Mouse (Mus musculus) cerebellum, postnatal 4 days (tissue): ENCODE data around the gene Ryr1.

Experiments
- DNase-seq, 2 experiments: peaks; one replicate each; pipeline ENCODE4 v3.0.0; 2022; ENCODE audit warnings: low spot score in 2 of 2, mixed read lengths in 1 of 2

Gene Ryr1

DNA sequence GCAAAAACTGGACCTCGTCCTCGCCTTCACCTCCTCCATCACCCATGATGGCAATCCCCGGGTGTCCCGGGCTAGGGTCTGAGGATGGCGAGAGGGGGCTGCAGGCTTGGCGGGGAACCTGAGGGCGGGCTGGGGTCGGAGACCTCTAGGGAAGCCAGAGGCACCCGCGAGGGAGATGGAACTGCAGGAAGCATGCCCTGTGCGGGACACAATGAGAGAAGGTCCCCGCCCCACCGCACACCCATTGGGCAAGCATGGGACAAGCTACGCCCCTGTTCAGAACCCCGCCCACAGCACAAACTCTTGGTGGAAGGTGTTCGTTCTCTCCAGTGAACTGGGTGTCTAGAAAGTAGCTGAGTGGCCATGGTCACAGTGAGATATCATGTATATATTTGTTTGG lies at the start of gene Ryr1:
Gene Ryr1 (minus strand): TSS at position 210 of the 400 bp plus-strand sequence.
- peak in 1 of 2 experiments; percentile 14 for DNase-seq

- DNase-seq: no peak
These were observed 47.5 kb upstream of the Ryr1 start for GRCm38 (mm10) chr7:29172390-29173016.

DNA sequence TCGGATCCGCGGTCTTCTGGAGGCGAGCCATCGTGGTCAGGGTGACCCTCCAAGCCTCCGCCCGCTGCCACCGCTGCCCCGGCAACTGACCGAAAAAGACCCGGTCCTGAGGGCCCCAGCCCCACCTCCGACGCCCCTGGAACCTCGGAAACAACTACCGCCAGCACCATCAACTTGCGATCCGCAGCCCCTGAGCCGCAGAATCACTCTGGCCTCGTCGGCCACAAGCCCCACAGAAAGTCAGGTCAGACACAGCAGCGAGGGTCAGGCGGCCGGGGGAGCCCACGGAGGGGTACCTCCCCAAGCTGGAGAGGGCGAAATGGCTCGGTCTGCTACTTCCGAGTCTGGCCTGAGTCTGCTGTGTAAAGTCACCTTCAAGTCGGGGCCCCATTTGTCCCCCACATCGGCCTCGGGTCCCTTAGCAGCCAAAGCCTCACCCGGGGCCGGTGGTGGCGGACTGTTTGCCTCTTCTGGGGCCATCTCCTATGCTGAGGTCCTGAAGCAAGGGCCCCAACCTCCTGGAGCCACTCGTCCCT lies 46.7 kb upstream of the Ryr1 start:
- DNase-seq: no peak

GRCm38 (mm10) chr7:29170755-29171561 lies 46.0 kb upstream of the Ryr1 start:
- no peak for DNase-seq

DNA sequence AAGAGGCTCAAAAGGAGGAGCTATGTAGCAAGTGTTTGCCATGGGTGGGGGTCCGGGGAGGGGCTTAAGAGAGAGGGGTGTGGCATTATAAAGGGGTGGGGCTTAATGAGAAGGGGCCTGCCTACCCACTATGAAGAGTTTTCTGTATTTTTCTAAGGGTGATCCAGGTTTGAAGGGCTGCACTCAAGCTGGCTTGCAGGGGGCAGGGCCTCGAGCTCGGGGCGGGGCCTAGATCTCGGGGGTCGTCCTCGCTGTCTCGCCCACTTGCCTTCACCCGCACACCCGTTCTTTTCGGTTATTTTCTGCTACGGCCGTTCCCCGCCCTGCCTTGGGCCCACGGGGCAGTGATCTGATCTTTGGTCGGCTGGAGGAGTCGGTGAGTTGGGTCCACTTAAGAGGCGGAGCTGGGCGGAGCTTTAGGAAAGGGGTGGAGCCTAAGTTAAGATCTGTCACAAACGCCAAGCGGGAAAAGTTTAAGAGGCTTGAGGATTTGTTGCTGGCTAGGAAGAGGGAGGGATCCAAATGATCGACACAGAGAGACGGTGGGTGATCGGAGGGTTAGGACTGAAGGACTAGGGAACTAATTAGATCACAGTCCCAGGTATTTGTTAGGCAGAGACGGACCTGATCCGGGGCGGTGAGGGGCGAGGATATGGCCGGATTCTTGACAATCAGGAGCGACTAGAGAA lies 45.2 kb upstream of the Ryr1 start, which contains the start of the genes Ggn and Spred3:
Gene Ggn (plus strand): TSS at position 145 of the 689 bp plus-strand sequence.
Gene Spred3 (minus strand): TSS at position 346 of the 689 bp plus-strand sequence.
- DNase-seq: peak in 1 of 2 experiments; percentile 51

GRCm38 (mm10) chr7:29169231-29170065 lies 44.5 kb upstream of the Ryr1 start:
- peak; percentile 51 to 82 for DNase-seq

- peak in 1 of 2 experiments; percentile 55 for DNase-seq
These were observed 43.8 kb upstream of the Ryr1 start for GRCm38 (mm10) chr7:29168791-29169230.

GRCm38 (mm10) chr7:29168121-29168695 lies 43.2 kb upstream of the Ryr1 start:
- no peak for DNase-seq

GRCm38 (mm10) chr7:29167656-29168055 lies 42.7 kb upstream of the Ryr1 start:
- no peak for DNase-seq

GRCm38 (mm10) chr7:29162750-29163525 lies 38.0 kb upstream of the Ryr1 start:
- no peak for DNase-seq

- DNase-seq: no peak
These were observed 37.3 kb upstream of the Ryr1 start for GRCm38 (mm10) chr7:29162294-29162693.

DNA sequence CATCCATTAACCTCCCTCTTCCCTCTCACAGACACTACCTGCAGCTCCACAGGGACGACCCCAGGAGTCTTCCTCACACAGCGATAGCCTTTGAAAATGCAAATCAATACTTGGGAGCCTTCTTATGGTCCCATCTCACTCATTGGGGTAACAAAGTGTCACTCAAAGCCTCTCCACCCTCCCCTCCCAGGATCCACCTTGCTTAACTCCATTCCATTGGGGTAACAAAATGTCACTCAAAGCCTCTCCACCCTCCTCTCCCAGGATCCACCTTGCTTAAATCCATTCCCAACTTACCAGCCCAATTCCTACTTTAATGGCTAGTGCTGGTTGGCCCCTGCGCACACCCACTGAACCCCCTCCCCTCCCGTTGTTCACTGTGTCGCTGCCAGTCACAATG lies 33.3 kb upstream of the Ryr1 start:
- DNase-seq: no peak

DNA sequence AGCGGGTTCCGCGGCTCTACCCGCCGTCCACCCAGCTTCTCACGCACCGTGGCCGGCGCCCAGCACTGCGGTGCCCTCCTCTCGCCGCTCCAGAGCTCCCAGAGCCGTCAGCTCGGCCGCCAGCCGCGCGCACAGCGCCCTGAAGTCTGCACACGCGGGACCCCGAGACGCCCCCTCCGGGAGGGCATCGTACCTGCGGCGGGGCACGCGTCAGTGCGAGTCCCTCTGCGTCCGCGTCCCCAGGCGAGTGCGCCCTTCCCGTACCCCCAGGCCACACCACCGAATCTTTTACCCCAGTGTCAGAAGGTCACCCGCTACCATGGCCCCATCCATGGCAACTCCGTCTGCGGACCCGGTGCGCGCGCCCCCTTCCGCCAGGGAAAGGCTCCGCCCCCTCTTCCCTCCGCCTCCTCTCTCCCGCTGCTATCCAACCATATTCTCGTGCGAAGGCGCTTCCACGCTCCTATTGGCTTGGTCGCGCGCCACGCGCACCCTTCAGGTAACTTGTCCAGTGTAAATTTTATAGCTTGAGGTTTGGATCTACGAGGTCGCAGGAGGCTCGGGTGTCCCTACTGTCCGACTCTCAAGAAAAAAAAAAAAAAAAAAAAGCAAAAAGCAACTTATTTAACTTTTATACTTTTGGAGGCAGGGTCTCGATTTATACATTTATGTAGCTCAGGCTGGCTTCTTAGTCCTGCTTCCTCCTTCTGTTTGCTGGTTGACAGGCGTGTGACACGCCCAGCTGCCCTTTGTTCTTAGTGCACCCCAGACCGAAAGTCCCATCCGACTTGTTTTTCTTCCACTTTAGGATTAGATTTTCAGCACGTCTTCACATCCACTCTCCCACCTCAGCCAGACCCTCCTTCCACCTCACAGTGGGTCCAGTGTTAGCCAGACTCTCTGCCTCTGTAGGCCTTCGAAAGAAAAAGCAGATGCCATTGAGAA lies 31.1 kb upstream of the Ryr1 start, which contains the start of gene Fam98c:
Gene Fam98c (minus strand): TSS at position 397 of the 945 bp plus-strand sequence.
- peak; percentile 55 to 82 for DNase-seq

- peak; percentile 66 to 84 for DNase-seq
These were observed 30.3 kb upstream of the Ryr1 start for GRCm38 (mm10) chr7:29155196-29155837.

DNA sequence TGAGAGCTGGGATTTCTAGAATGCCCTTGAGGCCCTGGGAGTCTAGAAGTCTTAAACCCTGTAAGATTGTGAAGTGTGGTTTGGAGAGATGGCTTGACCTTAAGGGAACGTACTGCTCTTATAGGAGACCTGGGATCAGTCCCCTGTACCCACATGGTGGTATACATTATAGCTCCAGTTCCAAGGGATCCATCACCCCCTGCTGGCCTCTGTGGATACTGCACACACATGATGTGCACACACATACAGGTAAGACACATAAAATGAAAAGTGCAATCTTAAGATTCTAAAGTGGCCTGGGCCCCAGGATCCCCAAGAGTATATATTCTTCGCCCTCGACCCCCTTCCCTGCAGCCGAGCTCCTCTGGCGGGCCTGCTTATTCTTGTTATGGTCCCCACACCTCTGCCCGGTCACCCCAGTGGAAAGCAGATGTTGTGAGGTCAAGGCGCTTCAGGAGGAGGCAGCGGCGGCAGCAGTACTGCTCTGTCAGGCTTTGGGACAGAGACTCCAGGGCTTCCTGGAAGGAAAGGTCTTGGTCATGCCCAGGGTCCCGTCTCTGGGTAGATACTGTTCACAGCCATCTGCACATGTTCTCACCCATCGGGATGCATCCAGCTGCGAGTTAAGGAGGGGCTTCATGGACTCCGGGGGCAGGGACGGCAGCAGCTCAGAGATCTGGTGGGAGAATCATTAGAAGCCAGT lies 29.2 kb upstream of the Ryr1 start:
- no peak for DNase-seq

GRCm38 (mm10) chr7:29151486-29151885 lies 26.5 kb upstream of the Ryr1 start:
- no peak for DNase-seq

GRCm38 (mm10) chr7:29148771-29149170 lies 23.8 kb upstream of the Ryr1 start:
- DNase-seq: no peak
